Mouse (Mus musculus): Measurements from ENCODE around the gene Tmem125.
"Not testable (repeated sequence)": the region's sequence is repeated elsewhere in the genome, so short reads cannot be mapped to it uniquely, and the experiment has no call there.

Gene Tmem125

GRCm38 (mm10) chr4:118539904-118540303, 3.9 kb downstream of the Tmem125 start:
- no peak for ATAC-seq (ENCODE audit: insufficient number of reproducible peaks, low FRiP score, low TSS enrichment)

- no peak for ATAC-seq (ENCODE audit: insufficient number of reproducible peaks, low FRiP score, low TSS enrichment)
Measured at GRCm38 (mm10) chr4:118537801-118538200, 6.0 kb downstream of the Tmem125 start.

GRCm38 (mm10) chr4:118535610-118536009, 8.2 kb downstream of the Tmem125 start:
- no peak for ATAC-seq (ENCODE audit: insufficient number of reproducible peaks, low FRiP score, low TSS enrichment)

- ATAC-seq (ENCODE audit: insufficient number of reproducible peaks, low FRiP score, low TSS enrichment): no peak
Measured at GRCm38 (mm10) chr4:118533605-118534004, 10.2 kb downstream of the Tmem125 start.

- no peak for ATAC-seq (ENCODE audit: insufficient number of reproducible peaks, low FRiP score, low TSS enrichment)
Measured at GRCm38 (mm10) chr4:118533156-118533555, 10.7 kb downstream of the Tmem125 start.

GRCm38 (mm10) chr4:118532663-118533062, 11.2 kb downstream of the Tmem125 start:
- ATAC-seq (ENCODE audit: insufficient number of reproducible peaks, low FRiP score, low TSS enrichment): no peak

GRCm38 (mm10) chr4:118527720-118528119, 16.1 kb downstream of the Tmem125 start:
- no peak for ATAC-seq (ENCODE audit: insufficient number of reproducible peaks, low FRiP score, low TSS enrichment)

GRCm38 (mm10) chr4:118527335-118527681, 16.5 kb downstream of the Tmem125 start:
- ATAC-seq (ENCODE audit: insufficient number of reproducible peaks, low FRiP score, low TSS enrichment): no peak

GRCm38 (mm10) chr4:118526408-118527334, 17.2 kb downstream of the Tmem125 start, which contains the start of gene 2610528J11Rik:
TSS of gene 2610528J11Rik (plus strand) at chr4:118526999.
- no peak for ATAC-seq (ENCODE audit: insufficient number of reproducible peaks, low FRiP score, low TSS enrichment)

GRCm38 (mm10) chr4:118525779-118526178, 18.1 kb downstream of the Tmem125 start:
- ATAC-seq (ENCODE audit: insufficient number of reproducible peaks, low FRiP score, low TSS enrichment): no peak

GRCm38 (mm10) chr4:118523976-118524375, 19.9 kb downstream of the Tmem125 start:
- ATAC-seq (ENCODE audit: insufficient number of reproducible peaks, low FRiP score, low TSS enrichment): no peak

GRCm38 (mm10) chr4:118522248-118522647, 21.6 kb downstream of the Tmem125 start:
- ATAC-seq (ENCODE audit: insufficient number of reproducible peaks, low FRiP score, low TSS enrichment): no peak

GRCm38 (mm10) chr4:118518208-118518607, 25.6 kb downstream of the Tmem125 start:
- no peak for ATAC-seq (ENCODE audit: insufficient number of reproducible peaks, low FRiP score, low TSS enrichment)

GRCm38 (mm10) chr4:118517497-118518146, 26.2 kb downstream of the Tmem125 start:
- ATAC-seq (ENCODE audit: insufficient number of reproducible peaks, low FRiP score, low TSS enrichment): no peak

GRCm38 (mm10) chr4:118516699-118517496, 26.9 kb downstream of the Tmem125 start:
- ATAC-seq (ENCODE audit: insufficient number of reproducible peaks, low FRiP score, low TSS enrichment): no peak

GRCm38 (mm10) chr4:118509050-118509449, 34.8 kb downstream of the Tmem125 start:
- ATAC-seq (ENCODE audit: insufficient number of reproducible peaks, low FRiP score, low TSS enrichment): no peak

GRCm38 (mm10) chr4:118507171-118507570, 36.7 kb downstream of the Tmem125 start:
- not testable (repeated sequence) for ATAC-seq (ENCODE audit: insufficient number of reproducible peaks, low FRiP score, low TSS enrichment)

- no peak for ATAC-seq (ENCODE audit: insufficient number of reproducible peaks, low FRiP score, low TSS enrichment)
Measured at GRCm38 (mm10) chr4:118505551-118505950, 38.3 kb downstream of the Tmem125 start.

- no peak for ATAC-seq (ENCODE audit: insufficient number of reproducible peaks, low FRiP score, low TSS enrichment)
Measured at GRCm38 (mm10) chr4:118500792-118501191, 43.1 kb downstream of the Tmem125 start.

GRCm38 (mm10) chr4:118500171-118500724, 43.6 kb downstream of the Tmem125 start:
- ATAC-seq (ENCODE audit: insufficient number of reproducible peaks, low FRiP score, low TSS enrichment): no peak
